Mouse (Mus musculus) adipocyte (in vitro differentiated cells): ENCODE measurements at regions not wholly inside any gene's neighbourhood (a gene's known extent, or its start where the extent isn't known, plus 50 kb on each side); places are given as distances from the start of the nearest gene placed in this dataset.
A peak's percentile ranks its signal among the peaks of the same experiment; 100 is the strongest.

Experiments
- DNase-seq: peaks from one replicate; pipeline ENCODE4 v3.0.0-alpha.2; 2016; ENCODE audit warnings: low spot score

GRCm38 (mm10) chr10:39250039-39250438, 86.4 kb upstream of the Ccn6 start:
- DNase-seq: no peak

DNA sequence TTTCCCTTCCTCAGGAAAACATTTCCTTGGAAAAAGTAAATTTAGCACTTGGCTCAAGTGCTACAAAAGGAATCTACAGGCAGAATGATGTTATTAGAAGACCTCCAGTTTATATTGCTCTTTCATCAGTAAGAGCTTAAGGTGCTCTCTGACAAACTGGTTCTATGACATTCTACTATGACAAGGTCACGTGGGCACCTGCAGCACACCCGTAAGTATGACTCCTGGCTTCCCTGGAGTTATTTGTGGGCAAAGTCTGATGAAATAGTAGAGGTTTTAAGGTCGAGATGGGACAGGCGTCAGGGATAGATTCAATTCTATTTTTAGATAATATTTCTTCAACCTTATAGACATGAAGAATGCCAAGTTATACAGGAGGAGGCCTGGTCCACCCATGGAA, 84.9 kb upstream of the Ccn6 start:
- DNase-seq: no peak

DNA sequence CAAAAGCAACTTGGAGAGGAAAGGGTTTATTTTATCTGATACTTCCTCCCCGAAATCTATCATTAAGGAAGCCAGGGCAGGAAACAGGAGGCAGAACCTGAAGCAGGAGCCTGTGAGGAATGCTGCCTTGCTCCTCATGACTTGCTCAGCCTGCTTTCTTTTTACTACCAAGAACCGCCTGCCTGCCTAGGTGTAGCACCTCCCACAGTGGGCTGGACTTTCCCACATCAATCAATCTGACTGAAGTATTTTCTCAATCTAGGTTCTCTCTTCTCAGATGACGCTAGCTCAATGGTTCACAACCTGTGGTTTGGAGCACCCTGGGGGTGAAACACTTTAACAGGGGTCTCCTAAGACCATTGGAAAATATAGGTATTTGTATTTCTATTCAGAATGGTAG, 83.4 kb upstream of the Ccn6 start:
- no peak for DNase-seq

DNA sequence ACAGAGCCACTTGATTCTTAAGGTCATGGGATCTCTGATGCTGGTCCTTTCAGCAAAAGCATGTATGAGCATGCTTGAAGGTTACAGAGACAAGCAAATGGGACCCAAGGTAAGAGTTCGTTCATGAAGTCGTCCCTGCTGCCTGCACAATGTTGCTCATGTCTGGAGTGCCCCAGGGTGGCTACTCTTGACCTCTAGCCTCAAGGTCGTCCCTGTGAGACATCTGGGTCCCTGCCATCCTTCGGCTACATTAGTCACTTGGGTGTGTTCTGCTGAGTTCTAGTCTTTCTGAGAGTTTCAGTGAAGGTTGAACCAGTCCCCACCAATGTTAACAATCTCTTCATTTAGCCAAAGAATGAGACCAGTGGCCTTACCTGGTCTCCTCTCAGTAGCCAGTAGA, 81.5 kb upstream of the Ccn6 start:
- DNase-seq: no peak

- no peak for DNase-seq
Measured at GRCm38 (mm10) chr10:39244061-39244460, 80.5 kb upstream of the Ccn6 start.

DNA sequence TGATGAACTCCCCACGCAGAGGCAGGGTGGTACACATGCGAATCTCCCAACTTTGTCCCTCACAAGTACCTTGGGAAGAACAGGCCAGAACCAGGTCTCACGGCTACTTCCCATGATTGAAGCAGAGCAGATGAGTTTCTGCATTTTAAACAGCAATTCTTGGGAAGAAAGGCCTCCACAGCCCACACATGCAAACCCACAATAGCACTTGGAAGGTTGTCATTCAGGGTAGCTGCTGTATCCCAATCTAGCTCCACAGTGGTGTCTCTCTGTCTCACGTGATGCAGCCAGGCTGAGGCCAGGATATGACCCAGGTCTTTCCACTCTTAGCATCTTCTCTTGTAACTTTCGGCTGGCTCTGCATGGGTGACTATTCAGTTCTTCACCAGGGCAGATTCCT, 78.8 kb upstream of the Ccn6 start:
- DNase-seq: no peak

- DNase-seq: no peak
Measured at GRCm38 (mm10) chr10:39241922-39242321, 78.3 kb upstream of the Ccn6 start.

- DNase-seq: no peak
Measured at GRCm38 (mm10) chr10:39241486-39241885, 77.9 kb upstream of the Ccn6 start.

DNA sequence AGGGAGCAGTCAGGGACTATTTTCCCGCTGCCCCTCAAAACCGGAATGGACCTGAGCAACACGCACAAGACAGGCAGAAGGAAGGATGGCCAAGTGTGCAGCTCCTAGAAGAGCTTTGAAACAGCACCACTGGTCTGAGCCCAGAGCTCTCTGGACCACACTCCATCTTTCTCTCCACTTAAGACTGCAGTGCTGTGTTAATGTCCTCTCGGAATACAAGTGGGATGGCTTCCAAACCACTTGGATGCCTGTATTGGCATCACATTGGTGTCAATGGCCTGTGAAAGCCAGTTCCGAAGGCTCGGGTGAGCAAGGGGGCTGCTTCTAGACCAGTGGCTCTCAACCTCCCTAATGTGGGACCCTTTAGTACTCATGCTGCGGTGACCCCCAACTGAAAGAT, 77.4 kb upstream of the Ccn6 start:
- no peak for DNase-seq

GRCm38 (mm10) chr10:39240178-39240791, 76.7 kb upstream of the Ccn6 start:
- no peak for DNase-seq

DNA sequence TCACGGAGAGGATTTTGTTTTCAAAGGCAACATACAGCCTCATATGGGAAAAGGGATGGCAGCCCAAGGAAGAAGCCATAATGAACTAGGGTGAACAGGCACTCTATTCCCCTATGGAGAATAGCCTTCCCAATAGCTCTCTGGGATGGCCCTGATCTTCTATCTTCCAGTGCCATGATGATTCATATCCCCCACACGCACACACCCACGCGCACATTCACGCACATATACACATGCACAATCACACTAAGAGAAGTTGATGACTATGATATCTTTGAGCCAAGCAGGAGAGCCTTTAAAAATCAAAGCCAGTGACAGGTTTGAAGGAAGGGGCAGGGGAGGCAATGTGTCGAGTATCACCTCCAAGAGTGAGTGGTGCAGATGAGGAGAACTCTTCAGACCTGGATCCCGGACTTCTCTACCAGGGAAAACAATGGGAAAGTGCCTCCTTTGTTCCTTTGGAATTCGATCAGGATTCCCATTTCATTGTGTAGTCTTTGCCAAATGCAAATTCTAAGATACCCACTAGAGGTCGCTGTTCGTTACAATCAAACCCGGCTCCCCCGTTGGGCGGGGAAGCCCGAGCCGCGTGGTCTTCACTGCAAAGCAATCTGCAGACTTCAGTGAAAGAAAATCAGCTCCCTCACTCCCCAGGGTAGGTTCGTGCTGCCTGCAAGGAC, 76.0 kb upstream of the Ccn6 start:
- peak; percentile 70 for DNase-seq

- peak; percentile 57 for DNase-seq
Measured at GRCm38 (mm10) chr10:39238596-39238995, 75.0 kb upstream of the Ccn6 start.

DNA sequence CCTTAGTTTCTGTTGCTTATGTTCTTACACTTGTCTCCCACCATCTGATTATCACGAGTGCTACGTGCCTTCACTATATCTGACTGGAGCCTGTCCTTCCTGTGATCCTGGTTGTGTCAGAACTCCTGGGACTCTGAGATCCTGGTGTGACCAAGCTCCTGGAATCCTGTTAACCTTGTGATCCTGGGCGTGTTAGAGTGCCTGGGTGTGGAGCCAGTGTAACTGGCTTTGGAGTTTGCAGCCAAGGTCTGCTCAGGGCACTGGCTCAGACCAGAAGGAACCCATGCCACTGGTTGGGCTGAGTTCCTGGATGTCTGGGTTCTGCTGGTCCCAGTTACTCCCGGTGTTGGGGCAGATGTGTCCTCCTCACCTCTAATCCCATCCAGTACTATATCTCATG, 74.0 kb upstream of the Ccn6 start:
- DNase-seq: no peak

GRCm38 (mm10) chr10:39233926-39234450, 70.4 kb upstream of the Ccn6 start:
- no peak for DNase-seq

- no peak for DNase-seq
Measured at GRCm38 (mm10) chr10:39233191-39233590, 69.6 kb upstream of the Ccn6 start.

- DNase-seq: no peak
Measured at GRCm38 (mm10) chr10:39230634-39231410, 67.2 kb upstream of the Ccn6 start.

DNA sequence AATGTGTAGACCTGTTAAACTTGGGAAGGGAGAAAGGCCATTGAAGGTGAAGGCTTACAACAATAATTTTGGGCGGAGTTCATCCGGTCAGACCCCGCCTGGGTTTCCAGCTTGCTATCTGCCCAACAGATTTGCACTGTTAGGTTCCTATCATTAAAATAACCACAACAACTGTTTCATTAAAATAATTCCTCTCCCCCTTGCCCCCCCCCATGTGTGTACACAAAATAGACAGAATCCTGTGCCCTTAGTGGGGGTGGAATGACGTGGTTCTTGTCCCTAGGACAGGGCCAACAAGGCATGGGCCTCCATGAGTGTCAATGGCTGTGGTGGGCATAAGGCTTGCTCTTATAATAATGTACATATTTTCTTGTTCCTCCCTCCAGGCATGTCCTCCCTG, 65.6 kb upstream of the Ccn6 start:
- no peak for DNase-seq

DNA sequence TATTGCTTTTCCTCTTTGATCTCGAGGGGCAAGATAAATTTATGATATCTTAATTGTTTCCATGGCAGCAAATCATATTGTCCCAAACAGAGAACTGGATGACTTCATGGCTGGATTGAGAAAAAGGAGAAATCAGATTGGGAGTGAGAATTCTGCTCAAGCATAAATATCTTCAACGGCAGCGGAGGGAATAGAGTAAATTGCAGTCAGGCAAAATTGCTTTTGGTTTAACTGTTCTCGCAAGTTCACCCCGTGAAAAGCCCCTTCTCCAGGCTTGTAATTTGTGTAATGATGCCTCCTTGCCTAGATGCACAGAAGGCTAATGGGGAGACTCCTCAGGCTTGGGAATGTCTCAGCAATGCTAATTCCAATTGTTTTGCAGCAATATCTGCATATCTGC, 64.4 kb upstream of the Ccn6 start:
- no peak for DNase-seq

GRCm38 (mm10) chr10:39227499-39227942, 63.9 kb upstream of the Ccn6 start:
- no peak for DNase-seq

- DNase-seq: no peak
Measured at GRCm38 (mm10) chr10:39226518-39226917, 62.9 kb upstream of the Ccn6 start.

DNA sequence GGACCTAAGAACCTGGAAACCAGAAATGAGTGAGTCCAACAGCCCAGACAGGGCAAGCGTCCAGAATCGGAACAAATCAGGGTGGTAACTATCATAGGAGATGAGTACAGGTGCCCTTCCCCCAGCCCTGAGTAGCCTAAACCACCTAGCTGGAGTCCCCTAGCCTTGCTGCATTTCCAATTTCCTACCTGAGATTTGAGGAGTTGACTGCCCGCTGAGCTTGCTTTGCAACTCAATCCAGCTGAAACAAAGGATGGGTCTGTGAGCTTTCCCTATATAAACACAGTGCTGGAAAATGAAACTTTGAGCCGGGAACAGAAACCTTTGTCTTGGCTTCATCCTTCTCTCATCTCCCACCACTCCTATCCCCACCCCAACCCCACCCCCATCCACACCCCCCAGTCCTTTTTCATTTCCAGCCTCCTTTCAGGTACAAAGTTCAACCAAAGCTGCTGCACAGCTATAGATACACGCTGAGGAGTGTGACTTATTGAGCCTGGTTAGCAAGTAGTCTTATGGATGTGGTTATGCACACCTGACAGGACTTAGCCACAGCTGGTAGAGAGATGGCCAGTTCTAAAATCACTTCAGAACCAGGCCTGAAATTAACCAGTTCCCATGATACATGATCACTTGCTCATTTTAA, 61.0 kb upstream of the Ccn6 start:
- no peak for DNase-seq

GRCm38 (mm10) chr10:39221028-39221427, 57.4 kb upstream of the Ccn6 start:
- no peak for DNase-seq

GRCm38 (mm10) chr10:39219366-39219765, 55.8 kb upstream of the Ccn6 start:
- no peak for DNase-seq
